Mouse (Mus musculus) cerebellum, adult 2 months (tissue): ENCODE measurements around the gene Dtd1.

Experiments
- CTCF ChIP-seq: fragments of 200-500 bp; IDR thresholded peaks from 2 replicates; pipeline ENCODE4 v1.5.1; 2011; ENCODE audit warnings: low read depth, mild to moderate bottlenecking, control low read depth, low read length, moderate library complexity, borderline replicate concordance; ENCODE audit not compliant: insufficient read depth
- POLR2A ChIP-seq: fragments of 200-500 bp; IDR thresholded peaks from 2 replicates; pipeline ENCODE4 v1.6.1; 2011; ENCODE audit warnings: low read length, control low read depth, borderline replicate concordance; ENCODE audit not compliant: insufficient read depth

GRCm38 (mm10) chr2:144676546-144677228 is 77.0 kb downstream of the Dtd1 start:
- TF ChIP-seq POLR2A (no peak), CTCF (no peak)
